ENCODE assay signal across 21 mouse cellular contexts in genomic region chr9:83385301-83385700, GRCm38 (mm10). TPM values are rescaled to one million over a fixed set of nuclear protein-coding genes. Genes with fewer than 3 reads are reported as not detected.
A peak's percentile ranks its signal among the peaks of the same experiment; 100 is the strongest.
DNase-seq lines count a peak whose midpoint lies in the region; ATAC-seq and TF ChIP-seq lines count a peak whose summit lies in the region.
"Had no signal": no experiment of that assay in that cellular context is flagged by ENCODE, and none has a peak within 500 bp of the region (broad histone marks: within the 10 kb centered on the region; RNA-seq: fewer than 3 reads in every experiment).

No protein-coding gene starts in this region.

- no peak overlapping the region for H3K4me3 ChIP-seq in heart, embryonic 13.5 days
- H3K4me3 ChIP-seq in heart, embryonic 10.5 days: no peak overlapping the region
- no peak overlapping the region for H3K4me3 ChIP-seq in midbrain, embryonic 11.5 days (ENCODE audit: low read depth, low read length)
- no peak overlapping the region for H3K4me3 ChIP-seq in intestine, postnatal 0 days (ENCODE audit: low read depth, low read length)
- H3K4me3 ChIP-seq: forebrain, embryonic 15.5 days; heart, adult 2 months; heart, embryonic 12.5 days; hindbrain, embryonic 12.5 days had no signal

- peaks cover 8% of the 10 kb centered on the region; the same call in 1 of the 2 replicates for H3K4me1 ChIP-seq in heart, embryonic 13.5 days
- H3K4me1 ChIP-seq in heart, embryonic 10.5 days: peaks cover 17% of the 10 kb centered on the region; the same call in 1 of the 2 replicates
- no peaks in the 10 kb centered on the region for H3K4me1 ChIP-seq in midbrain, embryonic 11.5 days (ENCODE audit: control insufficient read depth, insufficient read depth, low read length)
- no peaks in the 10 kb centered on the region for H3K4me1 ChIP-seq in intestine, postnatal 0 days (replicated peaks; ENCODE audit: control insufficient read depth, insufficient read depth, low read length)
- H3K4me1 ChIP-seq: hindbrain, embryonic 12.5 days had no signal

- no peak for ATAC-seq in heart, embryonic 13.5 days (ENCODE audit: extremely low read depth, insufficient number of reproducible peaks, low FRiP score, low TSS enrichment)
- peak; percentile 18; the same call in 1 of the 2 replicates for ATAC-seq in granulocyte monocyte progenitor cell, adult 5-6 weeks (replicated peaks; ENCODE audit: poor library complexity, severe bottlenecking)
- no peak for ATAC-seq in midbrain, embryonic 11.5 days (ENCODE audit: low FRiP score)
- no peak for ATAC-seq in intestine, postnatal 0 days
- ATAC-seq: CD4-positive, CD25-positive, alpha-beta regulatory T cell, adult 4 months; forebrain, embryonic 15.5 days; hindbrain, embryonic 16.5 days; inflammation-experienced regulatory T-cells, adult 6 months had no signal

- no peak for TF ChIP-seq CTCF in intestine, postnatal 0 days (IDR thresholded peaks at IDR 0.05; ENCODE audit: low read depth)

- H3K36me3 ChIP-seq in heart, embryonic 13.5 days: no peaks in the 10 kb centered on the region
- no peaks in the 10 kb centered on the region for H3K36me3 ChIP-seq in heart, embryonic 10.5 days
- H3K36me3 ChIP-seq in midbrain, embryonic 11.5 days (ENCODE audit: control insufficient read depth, insufficient read depth, low read length): no peaks in the 10 kb centered on the region
- no peaks in the 10 kb centered on the region for H3K36me3 ChIP-seq in intestine, postnatal 0 days (ENCODE audit: control insufficient read depth, insufficient read depth)
- H3K36me3 ChIP-seq: forebrain, embryonic 15.5 days; heart, embryonic 12.5 days; hindbrain, embryonic 12.5 days had no signal

- no peak overlapping the region for H3K4me2 ChIP-seq in heart, embryonic 13.5 days
- no peak overlapping the region for H3K4me2 ChIP-seq in midbrain, embryonic 11.5 days
- no peak overlapping the region for H3K4me2 ChIP-seq in intestine, postnatal 0 days (replicated peaks; ENCODE audit: low read depth)
- H3K4me2 ChIP-seq: forebrain, embryonic 15.5 days; heart, embryonic 12.5 days; hindbrain, embryonic 12.5 days had no signal

- DNase-seq in heart, embryonic 10.5 days (ENCODE audit: low spot score): no peak
- peak; percentile 21 for DNase-seq in A20 (ENCODE audit: low read depth, low spot score)
- no peak for DNase-seq in midbrain, embryonic 11.5 days (ENCODE audit: low spot score, missing footprints)
- no peak for DNase-seq in gastrocnemius, adult 18-20 months (ENCODE audit: low spot score)
- DNase-seq: adrenal gland, postnatal 10 days; cerebellum, adult 11 months; cerebellum, adult 9-10 months; cerebellum, postnatal 36 days; gastrocnemius, postnatal 10 days; heart, adult 2 months; heart, postnatal 36 days had no signal

- H3K9ac ChIP-seq in heart, embryonic 13.5 days: peak overlapping the region; percentile 44; the same call in 1 of the 2 replicates
- H3K9ac ChIP-seq in midbrain, embryonic 11.5 days (ENCODE audit: low read length): no peak overlapping the region
- no peak overlapping the region for H3K9ac ChIP-seq in intestine, postnatal 0 days (ENCODE audit: low read depth, low read length)
- H3K9ac ChIP-seq: forebrain, embryonic 15.5 days; heart, embryonic 12.5 days; hindbrain, embryonic 12.5 days had no signal

- H3K27me3 ChIP-seq in heart, embryonic 13.5 days (replicated peaks): no peaks in the 10 kb centered on the region
- H3K27me3 ChIP-seq in heart, embryonic 10.5 days (ENCODE audit: insufficient read depth, poor library complexity, severe bottlenecking): no peaks in the 10 kb centered on the region
- H3K27me3 ChIP-seq in midbrain, embryonic 11.5 days (ENCODE audit: control insufficient read depth, insufficient read depth, low read length): no peaks in the 10 kb centered on the region
- no peaks in the 10 kb centered on the region for H3K27me3 ChIP-seq in intestine, postnatal 0 days (replicated peaks; ENCODE audit: control insufficient read depth, insufficient read depth, low read length)
- H3K27me3 ChIP-seq: forebrain, embryonic 15.5 days; heart, embryonic 12.5 days; hindbrain, embryonic 12.5 days had no signal

- H3K9me3 ChIP-seq in heart, embryonic 13.5 days: no peaks in the 10 kb centered on the region
- no peaks in the 10 kb centered on the region for H3K9me3 ChIP-seq in heart, embryonic 10.5 days
- no peaks in the 10 kb centered on the region for H3K9me3 ChIP-seq in midbrain, embryonic 11.5 days (ENCODE audit: control insufficient read depth, low read length)
- H3K9me3 ChIP-seq in intestine, postnatal 0 days (ENCODE audit: control insufficient read depth): no peaks in the 10 kb centered on the region
- H3K9me3 ChIP-seq: forebrain, embryonic 15.5 days; heart, embryonic 12.5 days; hindbrain, embryonic 12.5 days had no signal

- WGBS in heart, embryonic 13.5 days: 27% methylated on average over 6 of the region's 6 CpGs
- WGBS in heart, embryonic 10.5 days: 36% methylated on average over 6 of the region's 6 CpGs
- WGBS in midbrain, embryonic 11.5 days: 79% methylated on average over 6 of the region's 6 CpGs
- WGBS in intestine, postnatal 0 days: 65% methylated on average over 6 of the region's 6 CpGs

- no peak overlapping the region for H3K27ac ChIP-seq in heart, embryonic 13.5 days (replicated peaks)
- H3K27ac ChIP-seq in heart, embryonic 10.5 days: no peak overlapping the region
- H3K27ac ChIP-seq in midbrain, embryonic 11.5 days (ENCODE audit: low read depth, low read length): no peak overlapping the region
- H3K27ac ChIP-seq in intestine, postnatal 0 days (ENCODE audit: low read depth, low read length): no peak overlapping the region
- H3K27ac ChIP-seq: forebrain, embryonic 15.5 days; heart, adult 2 months; hindbrain, embryonic 12.5 days had no signal

RNA-seq across cellular contexts. Expression of gene Lca5, which starts 55.6 kb away (rescaled TPM):
- polyA plus RNA-seq in heart, embryonic 13.5 days (2015; fragmentation: Nextera tagmentation; extraction: Ambion mirVana): 9.5 and 11.8 TPM in 2 replicates
- polyA plus RNA-seq in heart, embryonic 10.5 days (2016; fragmentation: Nextera tagmentation; extraction: Ambion mirVana): 15.9 and 16.0 TPM in 2 replicates
- total RNA-seq in granulocyte monocyte progenitor cell, adult 5-6 weeks (2014; fragmentation: Nextera tagmentation): 6.3 TPM in 1 of 2 replicates, not detected in the other
- 0.43 and 0.82 TPM in 2 replicates for total RNA-seq in granulocyte monocyte progenitor cell, adult 5-6 weeks (2017)
- 23.6 and 25.1 TPM in 2 replicates for polyA plus RNA-seq in midbrain, embryonic 11.5 days (2014; fragmentation: Nextera tagmentation; extraction: Ambion mirVana)
- total RNA-seq in gastrocnemius, adult 18-20 months (2021): 1 to 10 TPM; 1.2 to 1.8 TPM
- 2.9 and 5.7 TPM in 2 replicates for polyA plus RNA-seq in intestine, postnatal 0 days (2015; fragmentation: Nextera tagmentation; extraction: Ambion mirVana)
- total RNA-seq: MEL had no signal
